Mouse (Mus musculus) kidney, postnatal 36 days (tissue): ENCODE measurements around the gene Furin.

Experiments used
- DNase-seq, 2 experiments: peaks; one replicate each; pipeline ENCODE4 v3.0.0; 2021 to 2022; ENCODE audit warnings: mixed read lengths in 2 of 2

Furin gene

DNA sequence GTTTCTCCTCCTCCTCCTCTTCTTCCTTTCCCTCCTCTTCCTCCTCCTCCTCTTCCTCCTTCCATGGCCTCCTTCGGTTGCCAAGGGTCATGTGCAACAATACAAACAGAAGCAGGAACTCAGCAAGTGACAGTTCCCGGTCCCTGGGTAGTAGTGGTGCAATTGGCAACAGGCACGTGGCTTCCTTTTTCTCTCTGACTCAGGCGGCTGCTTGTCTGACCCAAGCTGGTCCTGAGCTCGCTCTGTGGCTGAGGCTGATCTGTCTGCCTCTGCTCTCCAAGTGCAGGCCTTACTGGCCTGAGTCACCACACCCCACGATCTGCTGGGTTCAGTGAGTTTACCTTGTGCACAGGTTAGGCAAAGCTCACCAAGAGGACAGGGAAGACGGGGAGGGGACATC is 21.1 kb upstream of the Furin start:
- DNase-seq: peak; percentile 30 to 35

DNA sequence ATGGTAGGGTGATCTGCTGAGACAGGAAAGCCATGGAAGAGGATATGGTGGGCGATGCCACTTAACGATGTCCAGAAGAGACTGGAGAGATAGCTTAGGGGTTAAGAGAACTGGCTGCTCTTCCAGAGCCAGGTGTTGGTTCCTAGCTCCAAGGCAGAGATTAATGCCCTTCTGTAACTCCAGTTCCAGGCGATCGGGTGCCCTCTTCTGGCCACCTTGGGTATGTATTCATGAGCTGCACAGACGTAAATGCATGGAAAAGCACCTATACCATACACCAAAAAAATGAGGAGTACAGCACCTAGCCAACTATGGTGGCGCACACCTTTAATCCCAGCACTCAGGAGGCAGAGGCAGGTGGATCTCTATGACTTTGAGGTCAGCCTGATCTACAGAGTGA is 19.5 kb upstream of the Furin start:
- no peak for DNase-seq

DNA sequence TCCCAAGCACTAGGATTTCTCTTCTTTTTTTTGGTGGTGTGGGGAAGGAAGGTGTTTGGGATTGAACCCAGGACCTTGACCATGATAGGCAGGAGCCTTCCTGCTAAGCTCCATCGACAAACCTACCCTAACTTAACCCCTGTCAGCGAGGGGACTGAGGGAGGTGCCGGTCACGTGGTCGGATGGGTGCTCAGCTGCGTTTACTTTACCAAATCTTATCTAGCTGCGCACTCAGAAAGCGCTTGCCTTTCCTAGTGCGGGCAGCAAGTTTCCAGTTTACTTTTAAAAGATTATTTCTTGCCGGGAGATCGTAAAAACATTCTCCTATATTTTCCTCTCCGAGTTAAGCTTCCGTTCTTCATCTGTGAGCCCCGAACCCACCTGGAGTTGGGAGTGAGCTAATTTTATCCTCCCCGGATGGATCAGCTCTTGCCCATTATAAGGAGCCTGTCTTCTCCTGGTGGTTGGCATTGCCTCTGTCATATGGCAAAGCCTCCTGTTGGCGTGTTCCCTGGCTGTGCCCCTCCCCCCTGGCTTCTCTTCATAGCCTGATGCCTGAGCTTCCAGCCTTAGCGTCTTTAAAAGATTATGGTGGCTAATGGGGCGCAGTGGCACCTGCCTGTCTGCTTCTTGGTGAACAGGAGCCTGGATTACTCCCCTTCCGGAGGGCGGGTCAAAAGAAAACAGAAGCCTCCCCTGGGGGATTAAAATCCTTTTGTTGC is 17.7 kb upstream of the Furin start:
- peak in 1 of 2 experiments; percentile 61 for DNase-seq

DNA sequence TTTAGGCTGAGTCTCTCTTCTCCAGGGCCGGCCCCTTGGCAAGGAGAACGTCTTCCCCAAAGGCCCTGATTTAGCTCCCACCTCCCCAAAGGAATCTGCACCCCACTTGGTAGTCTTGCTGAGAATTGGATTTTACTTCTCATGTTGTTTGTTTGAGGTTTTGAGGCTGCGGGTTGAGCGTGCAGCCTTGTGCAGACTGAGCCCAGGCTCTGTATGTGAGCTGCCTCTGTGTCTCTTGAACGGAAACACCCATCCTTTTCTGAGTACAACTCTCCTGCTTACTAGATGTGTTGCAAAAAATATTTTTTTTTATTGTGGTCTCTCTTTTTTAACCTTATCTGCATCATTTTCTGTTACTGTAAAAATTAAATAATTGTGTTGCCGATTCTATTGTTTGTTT is 16.3 kb upstream of the Furin start:
- DNase-seq: no peak

DNA sequence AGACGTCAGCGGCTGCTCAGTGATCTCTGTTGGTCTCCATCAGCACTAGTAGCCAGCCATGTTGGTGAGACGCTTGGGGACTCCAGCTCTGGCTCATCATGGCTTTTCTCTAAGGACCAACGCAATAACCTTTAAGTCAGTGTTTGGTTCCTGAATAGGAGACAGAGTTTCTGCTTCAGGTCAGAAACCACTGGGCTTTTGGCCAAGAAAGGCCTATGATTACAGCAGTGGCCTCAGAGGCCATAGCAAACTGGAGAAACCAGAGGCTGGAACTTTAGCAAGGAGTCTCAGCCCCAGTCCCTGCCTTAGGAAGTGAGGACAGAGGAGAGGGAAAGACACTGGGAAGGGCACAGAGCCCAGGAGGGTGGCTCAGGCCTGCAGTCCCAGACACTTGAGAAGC is 15.3 kb upstream of the Furin start:
- peak; percentile 54 to 63 for DNase-seq

DNA sequence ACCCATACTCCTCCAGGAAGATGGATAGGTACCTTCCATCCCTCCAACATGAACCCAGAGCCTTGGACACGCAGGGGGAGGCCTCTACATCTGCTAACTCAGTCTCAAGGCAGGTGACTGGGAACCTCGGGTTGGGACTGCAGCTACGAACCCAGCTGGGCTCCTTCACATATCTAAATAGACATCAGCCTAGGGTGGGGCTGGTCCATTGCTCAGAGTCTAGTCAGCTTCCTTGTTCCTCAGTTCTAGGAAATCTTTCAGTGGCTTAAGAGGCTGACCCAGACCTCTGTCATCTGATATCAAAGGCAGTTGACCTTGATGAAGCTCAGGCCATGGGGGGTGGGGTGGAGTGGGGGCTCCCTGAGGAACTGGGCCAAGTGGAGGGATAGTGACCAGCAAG is 14.0 kb upstream of the Furin start:
- DNase-seq: no peak

DNA sequence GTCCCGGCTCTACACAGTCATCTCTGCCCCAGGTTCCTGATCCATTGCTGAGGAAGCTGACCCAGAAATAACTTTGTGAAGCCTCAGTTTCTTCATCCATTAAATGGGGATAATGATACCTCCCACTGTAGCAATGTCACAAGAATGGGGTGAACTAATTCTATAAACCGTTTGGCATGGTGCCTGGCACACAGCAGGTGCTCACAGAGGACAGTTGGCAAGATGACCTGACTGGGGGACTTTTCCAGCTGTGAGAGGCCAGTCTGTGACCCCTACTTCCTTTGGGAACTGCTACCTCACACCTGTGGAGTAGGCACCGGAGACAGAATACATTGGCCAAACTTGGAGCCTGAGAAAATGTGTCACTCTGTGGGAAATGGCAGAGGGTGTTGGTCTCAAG is 12.8 kb upstream of the Furin start:
- no peak for DNase-seq

DNA sequence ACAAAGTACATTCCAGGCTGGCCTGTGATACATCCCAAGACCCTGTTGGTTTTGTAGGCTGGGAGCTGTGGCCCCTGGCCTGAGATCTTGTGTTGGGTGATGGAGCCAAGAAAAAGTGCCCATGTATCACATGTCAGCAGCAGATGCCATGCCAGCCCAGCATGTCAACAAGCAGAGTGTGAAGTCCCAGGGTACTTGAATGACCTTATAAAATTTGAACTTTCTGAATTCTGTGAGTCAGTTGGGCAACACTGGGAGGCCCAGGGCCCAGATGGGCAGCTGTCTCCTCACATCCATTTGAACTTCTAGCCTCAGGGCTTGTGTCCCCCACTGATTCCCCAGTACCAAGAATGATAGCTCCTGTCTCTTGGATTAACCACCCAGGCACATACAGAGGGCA is 12.4 kb upstream of the Furin start:
- DNase-seq: no peak

DNA sequence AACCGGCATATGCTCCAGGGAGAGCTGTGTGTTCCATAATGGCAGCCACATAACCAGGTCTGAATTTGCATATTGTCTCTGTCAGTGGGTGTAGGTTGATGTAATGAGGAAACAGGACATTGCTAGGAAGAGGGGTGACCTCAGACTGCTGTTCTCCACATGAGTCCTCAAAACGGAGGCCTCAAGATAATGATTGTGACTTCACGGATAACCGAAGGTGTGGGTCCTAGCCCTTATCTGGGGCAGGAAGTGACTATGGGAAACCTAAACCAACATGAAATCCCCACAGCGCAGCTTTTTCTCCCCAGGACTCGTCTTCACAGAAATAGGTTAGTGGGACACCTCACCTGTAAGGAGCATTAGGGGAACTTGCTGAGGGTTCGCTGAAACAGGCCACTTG is 11.7 kb upstream of the Furin start:
- no peak for DNase-seq

DNA sequence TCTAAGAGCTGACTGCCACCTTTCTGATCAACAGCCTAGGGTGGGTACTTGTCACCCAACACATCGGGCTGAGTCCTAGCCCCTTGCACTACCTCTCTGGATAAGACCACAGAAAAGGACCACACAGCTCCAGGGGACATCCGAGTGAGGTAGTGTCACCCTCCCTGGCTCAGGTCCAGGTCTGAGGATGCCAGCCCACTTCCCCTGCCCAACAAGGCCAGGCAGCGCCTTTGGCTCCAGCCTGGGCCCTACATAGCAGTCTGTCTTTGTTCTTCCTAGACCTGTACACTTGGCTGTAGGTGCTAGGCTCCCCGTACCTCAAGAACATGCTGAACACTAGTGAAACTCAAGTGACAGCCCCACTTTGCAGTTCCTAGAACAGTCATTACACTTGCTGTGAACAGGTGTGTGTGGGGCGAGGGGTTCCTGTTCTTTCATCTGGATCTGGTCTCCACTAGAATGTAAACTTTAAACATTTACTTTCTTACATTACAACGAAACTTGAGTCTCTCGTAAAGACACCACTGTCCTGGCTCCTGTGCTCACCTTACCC is 9.1 kb upstream of the Furin start:
- DNase-seq: no peak

DNA sequence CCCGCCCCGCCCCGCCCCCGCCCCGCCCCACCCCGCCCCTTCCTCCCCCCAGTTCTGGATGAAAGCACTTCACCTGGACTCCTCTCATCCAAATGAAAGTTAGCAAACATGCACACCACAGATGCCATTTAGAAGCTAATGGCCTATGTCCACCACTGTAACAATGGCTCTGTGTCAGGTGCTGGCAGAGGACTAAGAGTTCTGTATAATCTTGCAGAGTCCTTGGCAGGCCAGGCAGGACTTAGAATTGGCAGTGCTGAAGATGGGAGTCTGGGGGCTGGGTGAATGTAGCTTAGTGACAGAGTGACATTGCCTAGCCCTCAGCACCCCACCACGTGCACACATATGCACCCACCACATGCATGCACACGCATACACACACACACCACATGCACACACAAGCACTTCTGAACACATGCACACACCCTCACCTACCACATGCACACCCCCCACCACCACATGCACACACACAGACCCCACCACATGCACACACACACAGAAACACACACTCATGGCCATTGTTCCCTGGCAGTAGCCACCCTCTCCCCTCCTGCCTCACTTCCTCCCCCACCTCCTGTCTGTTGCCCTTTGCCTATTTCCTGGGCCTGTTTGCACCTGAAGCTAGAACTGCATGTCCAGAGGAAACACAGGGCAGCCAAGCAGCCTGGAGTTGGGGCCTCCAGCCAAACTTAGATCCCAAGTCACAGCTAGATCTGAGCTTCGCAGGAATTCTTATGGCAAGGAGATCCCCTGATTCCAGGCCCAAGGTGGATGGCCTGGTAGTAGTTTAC is 8.5 kb upstream of the Furin start:
- DNase-seq: no peak

DNA sequence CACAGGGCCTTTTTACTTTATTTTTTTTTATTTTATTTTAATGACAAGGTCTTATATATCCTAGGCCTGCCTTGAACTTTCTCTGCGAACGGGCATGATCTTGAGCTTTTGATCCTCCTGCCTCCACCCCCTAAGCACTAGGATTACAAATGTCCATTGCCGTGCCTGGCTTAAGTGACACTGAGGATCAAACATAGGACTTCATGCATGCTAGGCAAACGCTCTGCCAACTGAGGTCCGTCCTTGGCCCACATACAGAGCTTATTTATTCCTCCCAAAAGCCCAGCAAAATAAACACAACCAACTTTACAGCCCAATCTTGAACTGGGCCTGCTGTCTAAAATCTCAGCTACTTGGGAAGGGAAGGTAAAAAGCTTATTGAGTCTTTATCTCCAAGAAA is 7.5 kb upstream of the Furin start:
- no peak for DNase-seq

DNA sequence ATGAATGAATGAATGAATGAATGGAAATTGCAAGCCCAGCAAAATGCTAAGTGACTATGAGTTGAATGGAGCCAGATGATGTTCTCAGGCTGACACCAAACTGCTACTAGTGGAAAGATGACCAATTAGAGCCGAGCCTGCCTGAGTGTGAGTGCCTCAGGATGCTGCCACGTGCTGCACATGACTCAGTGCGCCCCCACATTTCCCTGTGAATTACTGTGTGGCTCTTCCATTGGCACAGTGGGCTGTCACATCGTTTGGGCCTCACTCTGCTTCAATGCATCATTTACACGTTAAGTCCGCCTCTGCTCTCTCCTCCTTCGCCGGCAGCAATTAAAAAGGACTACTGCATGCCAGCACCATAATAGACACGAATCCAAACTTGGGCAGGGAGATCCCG is 7.0 kb upstream of the Furin start:
- DNase-seq: no peak

DNA sequence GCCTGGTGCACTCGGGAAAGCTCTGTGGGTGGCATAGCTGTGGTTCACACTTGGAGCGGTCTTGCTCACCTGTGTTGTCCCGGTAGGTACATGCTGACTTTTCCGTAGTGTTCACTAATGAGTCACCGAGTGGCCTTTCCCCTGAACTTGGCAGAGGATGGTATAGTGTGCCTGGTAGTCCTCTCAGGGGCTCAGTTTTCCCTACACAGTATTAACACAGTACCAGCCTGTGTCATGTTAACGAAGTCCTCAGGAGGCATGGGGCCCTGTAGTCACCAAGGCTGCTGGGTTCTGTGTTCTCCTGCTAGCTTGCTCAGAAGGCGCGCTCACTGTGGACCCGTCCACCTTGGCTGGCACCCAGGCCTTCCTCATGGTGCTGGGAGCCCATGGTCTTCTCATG is 5.1 kb upstream of the Furin start:
- DNase-seq: no peak

DNA sequence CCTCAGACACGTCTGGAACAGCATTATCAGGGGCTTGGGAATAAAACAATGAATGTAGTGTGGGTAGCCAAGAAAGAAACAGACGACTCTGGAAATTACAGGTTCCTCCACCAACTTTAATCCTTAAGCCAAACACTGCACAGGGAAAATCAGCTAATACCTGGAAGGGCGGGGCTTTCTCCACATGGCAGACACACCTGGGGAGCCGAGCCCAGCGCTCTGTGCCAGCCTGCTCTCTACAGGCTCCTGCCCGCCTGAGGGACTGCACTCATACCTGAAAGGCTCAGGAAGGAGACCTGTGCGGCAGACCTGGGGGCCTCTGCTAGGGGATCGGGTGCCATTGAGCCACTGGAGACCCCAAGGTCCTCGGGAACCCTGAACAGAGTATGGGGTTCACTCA is 2.5 kb upstream of the Furin start:
- no peak for DNase-seq

DNA sequence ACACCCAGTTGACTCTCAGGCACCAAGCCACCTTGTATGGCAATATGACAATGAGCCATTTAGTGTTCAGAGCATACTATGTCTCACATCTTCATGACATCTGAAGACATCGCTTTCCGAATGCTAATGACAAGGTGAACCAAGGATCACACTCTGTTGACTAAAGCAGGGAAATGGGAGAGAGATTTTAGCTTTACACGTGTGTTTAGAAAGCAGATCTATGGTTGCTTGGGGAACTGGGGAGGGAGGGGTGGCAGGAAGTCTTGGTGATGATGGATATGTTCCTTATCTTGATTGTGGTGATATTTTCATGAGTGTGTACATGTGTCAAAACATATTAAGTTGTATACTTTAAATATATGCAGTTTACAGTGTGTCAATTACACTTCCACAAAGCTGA is 950 bp upstream of the Furin start:
- no peak for DNase-seq

DNA sequence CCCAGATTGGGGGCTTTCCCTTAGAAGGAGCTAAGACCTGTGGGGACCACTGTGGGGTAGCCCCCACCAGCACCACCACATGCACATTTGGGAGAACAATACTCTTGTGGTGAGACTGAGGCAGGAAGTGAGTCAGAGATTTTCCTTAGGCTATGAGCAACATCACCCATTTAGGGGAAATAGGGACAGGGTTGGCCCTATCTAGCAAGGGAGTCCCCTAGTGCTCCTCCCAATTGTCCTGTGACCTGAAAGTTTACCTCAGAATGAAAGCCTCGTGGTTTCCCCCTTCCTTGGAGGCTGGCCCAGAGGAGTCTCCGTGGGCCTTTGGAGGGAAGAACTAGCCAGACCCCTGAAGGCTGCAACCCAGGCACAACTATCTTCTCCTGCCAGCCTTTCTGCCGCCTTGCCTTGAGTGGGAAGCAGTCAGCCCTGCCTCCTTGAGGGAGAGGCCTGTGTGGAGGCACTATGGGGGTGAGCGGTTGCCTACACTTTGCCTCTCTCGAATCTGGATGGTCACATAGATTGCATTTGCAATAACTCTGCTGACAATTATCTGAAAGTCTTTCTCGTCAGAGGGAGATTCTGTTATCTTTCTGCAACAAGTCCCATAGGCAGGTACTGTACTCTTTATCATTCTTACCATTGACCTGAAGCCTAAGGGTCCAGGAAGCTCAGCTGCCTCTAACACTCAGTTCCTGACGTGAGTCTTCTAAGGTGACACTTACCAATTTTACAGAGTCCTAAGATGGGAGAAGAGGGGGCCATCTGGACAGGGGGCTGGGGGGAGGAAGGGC is 938 bp downstream of the Furin start:
- peak in 1 of 2 experiments; percentile 18 for DNase-seq

DNA sequence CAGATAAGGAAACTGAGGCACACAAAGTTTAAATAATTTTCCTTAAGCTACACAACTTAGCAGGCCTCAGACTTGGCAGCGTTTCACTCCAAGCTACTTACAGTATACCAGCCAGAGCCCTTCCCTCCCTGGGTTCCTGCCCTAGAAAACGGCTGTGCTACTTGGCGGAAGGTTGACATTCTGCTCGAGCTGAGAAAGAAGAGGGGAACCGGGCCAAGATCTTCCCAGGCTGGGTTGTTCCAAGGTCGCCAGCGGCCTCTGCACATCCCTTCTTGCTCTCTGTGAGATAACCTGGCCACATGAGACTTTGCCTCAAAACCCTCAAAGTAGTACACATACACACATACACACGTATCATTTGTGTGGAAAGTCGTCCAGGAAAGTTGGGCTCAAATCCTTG is 1.7 kb downstream of the Furin start:
- peak; percentile 82 to 86 for DNase-seq

DNA sequence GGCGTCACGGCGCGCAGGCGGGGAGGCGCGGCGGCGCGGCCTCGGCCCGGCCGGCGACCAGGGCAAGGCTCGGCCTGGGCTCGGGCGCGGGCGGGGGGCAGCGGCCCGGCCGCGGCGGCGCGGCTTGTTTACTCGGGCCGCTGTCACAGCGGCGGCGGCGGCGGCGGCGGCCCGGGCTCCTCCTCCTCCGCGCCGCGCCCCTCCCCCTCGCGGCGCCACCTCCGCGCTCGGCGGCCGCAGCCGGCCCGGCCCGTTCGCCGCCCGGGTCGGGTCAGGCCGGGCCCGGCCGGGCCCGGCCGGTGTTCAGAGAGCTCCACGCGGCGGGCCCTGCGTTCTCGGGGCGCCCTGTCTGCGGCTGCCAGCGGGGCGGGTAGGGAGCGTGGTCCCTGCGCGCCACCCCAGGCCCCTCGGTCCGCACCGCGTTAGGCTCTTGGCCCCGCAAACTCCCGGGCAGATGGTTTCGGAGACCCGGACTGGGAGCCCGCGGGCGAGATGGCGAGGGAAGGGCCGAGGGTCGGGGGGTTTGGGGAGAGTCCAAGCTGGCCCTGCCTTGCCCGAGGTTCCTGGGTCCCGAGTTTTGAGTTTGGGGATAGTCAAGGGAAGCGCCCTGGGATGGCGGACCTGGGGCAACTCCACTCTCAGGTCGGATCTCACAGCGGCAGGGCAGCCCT is 2.5 kb downstream of the Furin start:
- peak; percentile 80 to 90 for DNase-seq

DNA sequence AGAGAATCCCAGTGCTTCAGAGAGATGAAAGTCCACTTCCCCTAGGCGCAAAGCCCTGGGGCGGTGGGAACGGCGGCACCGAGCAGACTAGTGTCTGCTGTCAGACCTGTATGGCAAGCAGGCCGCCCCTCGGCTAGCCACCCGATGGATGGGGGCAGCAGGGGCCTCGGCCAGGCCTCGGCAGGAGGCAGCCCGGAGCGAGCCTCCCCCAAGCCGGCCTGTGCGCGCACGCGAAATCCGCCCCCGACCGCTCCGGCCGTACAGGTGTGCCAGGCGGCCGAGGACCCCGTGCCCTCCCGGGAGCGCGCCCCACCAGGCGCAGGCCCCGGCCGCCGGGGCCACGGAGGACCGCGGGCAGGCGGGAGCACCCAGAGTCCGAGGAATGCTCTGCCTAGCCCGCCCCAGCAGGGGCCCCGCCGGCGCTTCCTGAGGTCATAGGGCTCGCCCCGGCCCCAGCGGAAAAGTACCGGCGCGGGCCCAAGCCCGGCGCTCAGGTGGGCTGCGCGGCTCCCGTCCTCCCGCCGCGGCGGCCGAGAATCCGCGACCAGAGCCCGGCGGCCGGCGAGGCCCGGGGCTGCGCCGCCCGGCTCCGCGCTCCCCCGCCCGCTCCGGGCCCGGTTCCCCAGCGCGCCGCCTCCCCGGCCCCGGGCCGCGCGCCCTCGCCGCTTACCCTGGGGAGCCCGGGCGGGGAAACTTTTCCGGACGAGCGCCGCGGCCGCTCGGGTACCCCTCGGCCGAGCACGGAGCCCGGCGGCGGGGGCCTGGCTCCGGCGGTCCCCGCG is 3.2 kb downstream of the Furin start:
- peak; percentile 51 to 81 for DNase-seq

DNA sequence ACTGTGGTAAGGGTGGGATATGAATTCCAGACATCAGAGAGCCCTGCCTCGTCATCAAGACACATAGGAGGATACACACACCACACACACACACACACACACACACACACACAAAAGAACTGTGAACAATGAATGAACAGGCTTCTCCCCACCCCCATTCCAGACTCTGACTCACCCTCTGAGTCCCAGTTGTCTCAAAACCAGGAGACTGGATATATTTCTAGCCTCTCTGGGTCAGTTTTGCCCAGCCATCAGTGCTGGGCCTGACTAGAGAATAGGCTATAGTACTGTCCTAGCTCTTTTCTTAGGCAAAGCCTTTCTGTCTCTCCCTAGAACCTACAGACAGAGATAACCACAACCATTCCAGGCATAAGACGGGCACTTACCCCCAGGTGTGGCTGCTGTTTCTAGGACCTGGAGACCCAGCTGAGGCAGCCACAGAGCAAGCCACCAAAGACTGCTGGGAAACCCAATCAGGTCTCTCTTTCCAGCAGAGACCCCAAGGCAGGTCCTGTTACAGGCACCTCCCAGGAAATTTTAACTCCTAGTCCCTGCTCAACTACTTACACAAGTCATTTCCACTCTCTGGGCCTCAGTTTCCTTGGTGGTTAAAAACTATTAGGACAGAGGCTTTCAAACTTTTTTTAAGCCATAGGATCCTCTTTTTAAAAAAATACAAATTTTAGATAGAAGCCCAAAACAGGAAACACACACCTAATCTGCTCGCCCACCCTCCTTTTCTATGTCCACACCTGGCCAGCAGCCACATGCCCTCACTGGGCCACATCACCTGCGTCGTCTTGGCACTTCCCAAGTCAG is 4.0 kb downstream of the Furin start:
- peak; percentile 43 to 79 for DNase-seq
